Mouse (Mus musculus) intestine, postnatal 0 days (tissue): ENCODE data around the gene Hs6st3. TPM values are rescaled to one million over a fixed set of nuclear protein-coding genes. Genes with fewer than 3 reads are reported as not detected.

ENCODE experiments used
- ATAC-seq: fragments of 200-750 bp; cut with Nextera tagmentation; 2 replicates; pipeline ENCODE4 v1.8.0; 2017; ENCODE audit warnings: mild to moderate bottlenecking, moderate TSS enrichment, moderate library complexity
- H3K27ac ChIP-seq: fragments of 300-500 bp; sonication (generic); 2 replicates; pipeline ENCODE4 v1.5.1; 2014; ENCODE audit warnings: mild to moderate bottlenecking, low read depth, low read length, moderate library complexity
- H3K27me3 ChIP-seq: fragments of 300-500 bp; sonication (generic); replicated peaks from 2 replicates; pipeline ENCODE4 v1.6.1; 2014; ENCODE audit warnings: low read length, mixed read lengths; ENCODE audit not compliant: control insufficient read depth, insufficient read depth
- H3K36me3 ChIP-seq: fragments of 300-500 bp; sonication (generic); 2 replicates; pipeline ENCODE4 v1.6.1; 2014; ENCODE audit warnings: mild to moderate bottlenecking, moderate library complexity; ENCODE audit not compliant: control insufficient read depth, insufficient read depth
- H3K4me1 ChIP-seq: fragments of 300-500 bp; sonication (generic); replicated peaks from 2 replicates; pipeline ENCODE4 v1.6.1; 2014; ENCODE audit warnings: antibody characterized with exemption, low read length, mixed read lengths; ENCODE audit not compliant: control insufficient read depth, insufficient read depth
- H3K4me2 ChIP-seq: fragments of 300-500 bp; sonication (generic); replicated peaks from 2 replicates; pipeline ENCODE4 v1.6.1; 2014; ENCODE audit warnings: low read depth, mild to moderate bottlenecking, moderate library complexity
- H3K4me3 ChIP-seq: fragments of 300-500 bp; sonication (generic); 2 replicates; pipeline ENCODE4 v1.5.1; 2014; ENCODE audit warnings: low read depth, low read length
- H3K9ac ChIP-seq: fragments of 300-500 bp; sonication (generic); 2 replicates; pipeline ENCODE4 v1.6.1; 2014; ENCODE audit warnings: mild to moderate bottlenecking, low read depth, low read length
- H3K9me3 ChIP-seq: fragments of 300-500 bp; sonication (generic); 2 replicates; pipeline ENCODE4 v1.6.1; 2016; ENCODE audit warnings: mixed run types; ENCODE audit not compliant: control insufficient read depth
- CTCF ChIP-seq: sonication (generic); IDR thresholded peaks from 2 replicates; pipeline ENCODE4 v1.5.1; 2016; ENCODE audit warnings: low read depth, mild to moderate bottlenecking, control low read depth, antibody characterized with exemption, moderate library complexity
- WGBS: fragments of 180-500 bp; shearing (Covaris S2); extraction: QIAGEN DNeasy Blood & Tissue Kit; methylation state at CpG from one replicate; pipeline ENCODE4 v1.1.7; 2014; 5-methylcytosine and 5-hydroxymethylcytosine counted together
- polyA plus RNA-seq: library from polyadenylated mRNA; unstranded; fragments of >200 nt; fragmentation: Nextera tagmentation; extraction: Ambion mirVana; gene quantifications from 2 replicates; pipeline ENCODE4 v1.2.1, GENCODE M21; 2015

The Hs6st3 gene
- polyA plus RNA-seq, 1 experiment from 2014 or later = not detected

GRCm38 (mm10) chr14:119477836-119478235 is 339.7 kb downstream of the Hs6st3 start:
- H3K27me3 ChIP-seq = no peaks in the 10 kb centered on the region
- H3K9me3 ChIP-seq = no peaks in the 10 kb centered on the region
- no peak overlapping the region for H3K4me2 ChIP-seq
- no peaks in the 10 kb centered on the region for H3K36me3 ChIP-seq
- no peak overlapping the region for H3K9ac ChIP-seq
- TF ChIP-seq CTCF = no peak
- no peak overlapping the region for H3K4me3 ChIP-seq
- no peaks in the 10 kb centered on the region for H3K4me1 ChIP-seq
- H3K27ac ChIP-seq = no peak overlapping the region
- no peak for ATAC-seq
- WGBS = 43% methylated on average over 4 of the region's 4 CpGs

- Histone ChIP-seq H3K4me2 (no peak overlapping the region), H3K27me3 (no peaks in the 10 kb centered on the region), H3K36me3 (no peaks in the 10 kb centered on the region), H3K4me1 (no peaks in the 10 kb centered on the region), H3K9me3 (no peaks in the 10 kb centered on the region), H3K9ac (no peak overlapping the region), H3K27ac (no peak overlapping the region), H3K4me3 (no peak overlapping the region)
- WGBS = 66% methylated on average over 5 of the region's 5 CpGs
- no peak for ATAC-seq
- no peak for TF ChIP-seq CTCF
These were observed 351.0 kb downstream of the Hs6st3 start for GRCm38 (mm10) chr14:119488978-119489703.

GRCm38 (mm10) chr14:119520632-119521031 is 382.5 kb downstream of the Hs6st3 start:
- no peaks in the 10 kb centered on the region for H3K27me3 ChIP-seq
- 46% methylated on average over 5 of the region's 5 CpGs for WGBS
- H3K4me3 ChIP-seq = no peak overlapping the region
- H3K27ac ChIP-seq = no peak overlapping the region
- no peaks in the 10 kb centered on the region for H3K36me3 ChIP-seq
- no peak overlapping the region for H3K4me2 ChIP-seq
- H3K4me1 ChIP-seq = no peaks in the 10 kb centered on the region
- H3K9me3 ChIP-seq = no peaks in the 10 kb centered on the region
- TF ChIP-seq CTCF = no peak
- H3K9ac ChIP-seq = no peak overlapping the region
- no peak for ATAC-seq

GRCm38 (mm10) chr14:119521056-119521455 is 382.9 kb downstream of the Hs6st3 start:
- Histone ChIP-seq H3K4me3 (no peak overlapping the region), H3K9ac (no peak overlapping the region), H3K4me2 (no peak overlapping the region), H3K27me3 (no peaks in the 10 kb centered on the region), H3K36me3 (no peaks in the 10 kb centered on the region), H3K4me1 (no peaks in the 10 kb centered on the region), H3K27ac (no peak overlapping the region), H3K9me3 (no peaks in the 10 kb centered on the region)
- 75% methylated on average over 1 of the region's 1 CpGs for WGBS
- no peak for ATAC-seq
- TF ChIP-seq CTCF = no peak

- no peaks in the 10 kb centered on the region for H3K9me3 ChIP-seq
- no peak for ATAC-seq
- no peak overlapping the region for H3K9ac ChIP-seq
- no peak for TF ChIP-seq CTCF
- H3K4me1 ChIP-seq = no peaks in the 10 kb centered on the region
- H3K4me3 ChIP-seq = no peak overlapping the region
- H3K4me2 ChIP-seq = no peak overlapping the region
- H3K27me3 ChIP-seq = no peaks in the 10 kb centered on the region
- WGBS = 82% methylated on average over 13 of the region's 13 CpGs
- no peak overlapping the region for H3K27ac ChIP-seq
- no peaks in the 10 kb centered on the region for H3K36me3 ChIP-seq
These were observed 394.9 kb downstream of the Hs6st3 start for GRCm38 (mm10) chr14:119532889-119533546.

- H3K4me3 ChIP-seq = no peak overlapping the region
- no peak overlapping the region for H3K4me2 ChIP-seq
- H3K9ac ChIP-seq = no peak overlapping the region
- H3K9me3 ChIP-seq = no peaks in the 10 kb centered on the region
- H3K27me3 ChIP-seq = no peaks in the 10 kb centered on the region
- no peak for ATAC-seq
- TF ChIP-seq CTCF = no peak
- no peaks in the 10 kb centered on the region for H3K4me1 ChIP-seq
- no peaks in the 10 kb centered on the region for H3K36me3 ChIP-seq
- no peak overlapping the region for H3K27ac ChIP-seq
- WGBS = 85% methylated on average over 5 of the region's 5 CpGs
These were observed 402.4 kb downstream of the Hs6st3 start for GRCm38 (mm10) chr14:119540505-119540904.
